In the genomic region with DNA sequence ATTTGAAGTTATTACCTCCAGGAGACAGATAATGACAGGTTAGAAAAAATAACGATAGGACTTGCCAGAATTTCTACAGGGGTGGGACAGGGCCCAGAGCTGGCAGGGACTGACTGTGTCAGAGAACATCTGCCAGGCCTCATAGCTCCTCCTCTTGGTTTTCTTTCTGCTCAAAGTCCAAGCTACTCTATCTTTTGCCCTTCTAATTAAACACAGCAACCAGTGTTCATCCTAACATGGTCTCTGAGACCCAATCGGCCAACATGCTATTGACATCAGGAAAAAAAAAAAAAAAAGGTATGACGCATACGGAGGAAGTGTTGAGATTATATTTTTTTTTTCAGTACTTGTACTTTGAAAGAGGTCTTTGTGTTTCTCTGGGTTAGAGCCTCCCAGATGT, we compare ENCODE assay signal across 12 mouse cellular contexts.
DNase-seq lines count a peak whose midpoint lies in the region; ATAC-seq and TF ChIP-seq lines count a peak whose summit lies in the region.
"Had no signal": no experiment of that assay in that cellular context is flagged by ENCODE, and none has a peak within 500 bp of the region (broad histone marks: within the 10 kb centered on the region; RNA-seq: fewer than 3 reads in every experiment).

No protein-coding gene starts in this region.

- H3K27ac ChIP-seq in embryonic facial prominence, embryonic 15.5 days (replicated peaks) = peak overlapping the region; percentile 88
- H3K27ac ChIP-seq in intestine, postnatal 0 days (ENCODE audit: low read depth, low read length) = 0 out of 2 replicates have a peak overlapping the region, but pooled peaks have one; percentile 46
- peak overlapping the region; percentile 90 for H3K27ac ChIP-seq in lung, embryonic 16.5 days (ENCODE audit: low read length)
- no peak overlapping the region for H3K27ac ChIP-seq in hindbrain, embryonic 16.5 days (ENCODE audit: low read depth, low read length)
- H3K27ac ChIP-seq: forebrain, embryonic 13.5 days; macrophage had no signal

- ATAC-seq in embryonic facial prominence, embryonic 15.5 days (ENCODE audit: insufficient number of reproducible peaks, low FRiP score, low TSS enrichment, low read depth) = no peak
- ATAC-seq in intestine, postnatal 0 days = peak; percentile 76
- ATAC-seq in lung, embryonic 16.5 days (ENCODE audit: low read depth) = peak; percentile 56
- ATAC-seq in hindbrain, embryonic 16.5 days = no peak
- ATAC-seq: forebrain, embryonic 13.5 days had no signal

- H3K36me3 ChIP-seq in embryonic facial prominence, embryonic 15.5 days = no peaks in the 10 kb centered on the region
- no peaks in the 10 kb centered on the region for H3K36me3 ChIP-seq in intestine, postnatal 0 days (ENCODE audit: control insufficient read depth, insufficient read depth)
- no peaks in the 10 kb centered on the region for H3K36me3 ChIP-seq in lung, embryonic 16.5 days (ENCODE audit: control insufficient read depth, insufficient read depth, low read length)
- H3K36me3 ChIP-seq in hindbrain, embryonic 16.5 days (ENCODE audit: control insufficient read depth, insufficient read depth, low read length) = no peaks in the 10 kb centered on the region
- H3K36me3 ChIP-seq: neural tube, embryonic 12.5 days had no signal

- no peaks in the 10 kb centered on the region for H3K27me3 ChIP-seq in embryonic facial prominence, embryonic 15.5 days
- no peaks in the 10 kb centered on the region for H3K27me3 ChIP-seq in intestine, postnatal 0 days (replicated peaks; ENCODE audit: control insufficient read depth, insufficient read depth, low read length)
- no peaks in the 10 kb centered on the region for H3K27me3 ChIP-seq in lung, embryonic 16.5 days (ENCODE audit: control insufficient read depth, insufficient read depth, low read depth, low read length)
- 0 out of 2 replicates have a peak, but pooled peaks cover 2% of the 10 kb centered on the region for H3K27me3 ChIP-seq in hindbrain, embryonic 16.5 days (replicated peaks; ENCODE audit: control insufficient read depth, insufficient read depth, low read length)

- 38% methylated on average over 4 of the region's 4 CpGs for WGBS in embryonic facial prominence, embryonic 15.5 days
- 19% methylated on average over 4 of the region's 4 CpGs for WGBS in intestine, postnatal 0 days
- WGBS in lung, embryonic 16.5 days = 27% methylated on average over 4 of the region's 4 CpGs
- 70% methylated on average over 4 of the region's 4 CpGs for WGBS in hindbrain, embryonic 16.5 days

- no peaks in the 10 kb centered on the region for H3K9me3 ChIP-seq in embryonic facial prominence, embryonic 15.5 days (replicated peaks)
- H3K9me3 ChIP-seq in intestine, postnatal 0 days (ENCODE audit: control insufficient read depth) = no peaks in the 10 kb centered on the region
- no peaks in the 10 kb centered on the region for H3K9me3 ChIP-seq in lung, embryonic 16.5 days (ENCODE audit: control insufficient read depth, low read length)
- no peaks in the 10 kb centered on the region for H3K9me3 ChIP-seq in hindbrain, embryonic 16.5 days (ENCODE audit: control insufficient read depth, low read length)
- H3K9me3 ChIP-seq: forebrain, embryonic 13.5 days; neural tube, embryonic 12.5 days had no signal

- H3K4me2 ChIP-seq in embryonic facial prominence, embryonic 15.5 days (replicated peaks) = no peak overlapping the region
- no peak overlapping the region for H3K4me2 ChIP-seq in intestine, postnatal 0 days (replicated peaks; ENCODE audit: low read depth)
- H3K4me2 ChIP-seq in lung, embryonic 16.5 days (ENCODE audit: low read depth, low read length) = no peak overlapping the region
- H3K4me2 ChIP-seq in hindbrain, embryonic 16.5 days (ENCODE audit: low read length) = no peak overlapping the region
- H3K4me2 ChIP-seq: forebrain, embryonic 13.5 days had no signal

- DNase-seq in gastrocnemius, adult 18-20 months (ENCODE audit: low spot score) = peak; percentile 54
- DNase-seq in gastrocnemius, postnatal 10 days = no peak
- no peak for DNase-seq in ovary, postnatal 10 days (ENCODE audit: low spot score)
- no peak for DNase-seq in spleen, adult 18-20 months
- DNase-seq: cerebellum, adult 11-12 months had no signal

- H3K4me3 ChIP-seq in embryonic facial prominence, embryonic 15.5 days (replicated peaks) = no peak overlapping the region
- no peak overlapping the region for H3K4me3 ChIP-seq in intestine, postnatal 0 days (ENCODE audit: low read depth, low read length)
- no peak overlapping the region for H3K4me3 ChIP-seq in lung, embryonic 16.5 days (ENCODE audit: low read length)
- H3K4me3 ChIP-seq in hindbrain, embryonic 16.5 days (ENCODE audit: low read length) = no peak overlapping the region
- H3K4me3 ChIP-seq: forebrain, embryonic 13.5 days; neural tube, embryonic 12.5 days had no signal

- H3K4me1 ChIP-seq in embryonic facial prominence, embryonic 15.5 days = peaks cover 26% of the 10 kb centered on the region
- H3K4me1 ChIP-seq in intestine, postnatal 0 days (replicated peaks; ENCODE audit: control insufficient read depth, insufficient read depth, low read length) = no peaks in the 10 kb centered on the region
- peaks cover 21% of the 10 kb centered on the region for H3K4me1 ChIP-seq in lung, embryonic 16.5 days (replicated peaks; ENCODE audit: control insufficient read depth, insufficient read depth, low read length)
- H3K4me1 ChIP-seq in hindbrain, embryonic 16.5 days (ENCODE audit: control insufficient read depth, insufficient read depth, low read depth, low read length) = peaks cover 7% of the 10 kb centered on the region; the same call in 1 of the 2 replicates

- H3K9ac ChIP-seq in embryonic facial prominence, embryonic 15.5 days = no peak overlapping the region
- no peak overlapping the region for H3K9ac ChIP-seq in intestine, postnatal 0 days (ENCODE audit: low read depth, low read length)
- no peak overlapping the region for H3K9ac ChIP-seq in lung, embryonic 16.5 days (ENCODE audit: low read length)
- no peak overlapping the region for H3K9ac ChIP-seq in hindbrain, embryonic 16.5 days (ENCODE audit: low read depth, low read length)
- H3K9ac ChIP-seq: forebrain, embryonic 13.5 days; neural tube, embryonic 12.5 days had no signal

- no peak for TF ChIP-seq CTCF in intestine, postnatal 0 days (IDR thresholded peaks at IDR 0.05; ENCODE audit: low read depth)

Comparison
In these comparisons a context has a peak if more than half of its experiments do, and no peak if none do; other contexts are left out.
1. ATAC-seq: peak in intestine, postnatal 0 days (single experiment) and lung, embryonic 16.5 days (single experiment); none in embryonic facial prominence, embryonic 15.5 days (single experiment) and hindbrain, embryonic 16.5 days (single experiment).